Mouse (Mus musculus) retina, adult 2 months (tissue): ENCODE measurements at regions not wholly inside any gene's neighbourhood (a gene's known extent, or its start where the extent isn't known, plus 50 kb on each side); places are given as distances from the start of the nearest gene placed in this dataset.

Experiments
- DNase-seq: peaks from one replicate; pipeline ENCODE4 v3.0.0-alpha.2; 2012; ENCODE audit warnings: low read depth, low spot score

DNA sequence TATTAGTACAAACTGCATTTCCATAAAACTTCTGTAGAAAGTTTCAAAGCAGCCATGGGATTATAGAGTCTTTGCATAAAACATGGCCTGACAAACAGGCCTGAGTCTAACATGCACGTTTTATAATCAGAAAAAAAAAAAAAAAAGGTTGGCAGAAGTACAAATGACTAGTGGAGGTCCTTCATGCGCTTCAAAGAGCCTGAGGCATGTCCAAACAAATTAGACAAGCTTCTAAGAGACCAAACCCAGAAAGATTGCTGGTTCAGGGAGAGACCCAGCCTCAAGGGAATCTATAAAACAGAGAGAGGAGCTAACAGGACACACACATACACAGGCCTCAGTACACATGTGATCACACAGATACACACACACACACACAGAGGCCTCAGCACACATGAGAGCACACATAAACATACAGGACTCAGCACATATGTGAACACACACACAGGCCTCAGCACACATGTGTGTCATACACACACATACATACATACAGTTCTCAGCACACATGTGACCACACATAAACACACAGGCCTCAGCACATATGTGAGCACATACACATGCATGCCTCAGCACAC is 57.0 kb upstream of the Gnaq start:
- DNase-seq = no peak

DNA sequence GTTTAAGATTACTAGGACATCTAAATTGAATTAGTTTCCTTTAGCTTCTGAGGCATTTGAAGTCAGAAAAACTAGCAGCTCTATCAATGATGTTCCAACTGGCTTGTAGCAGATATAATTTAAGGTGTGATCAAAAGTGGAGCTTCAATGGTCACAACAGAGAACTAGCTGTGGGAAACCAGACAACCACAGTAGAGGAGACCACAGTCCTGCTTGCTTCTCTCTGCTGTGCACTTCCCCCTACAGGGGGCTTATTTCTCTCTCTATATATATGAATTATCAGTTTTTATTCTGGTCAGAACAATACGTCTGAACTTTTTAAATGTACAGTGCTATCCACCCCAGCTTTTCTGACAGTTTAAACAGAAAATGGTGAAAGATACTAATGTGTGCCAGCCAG is 57.6 kb upstream of the Gnaq start:
- no peak for DNase-seq

DNA sequence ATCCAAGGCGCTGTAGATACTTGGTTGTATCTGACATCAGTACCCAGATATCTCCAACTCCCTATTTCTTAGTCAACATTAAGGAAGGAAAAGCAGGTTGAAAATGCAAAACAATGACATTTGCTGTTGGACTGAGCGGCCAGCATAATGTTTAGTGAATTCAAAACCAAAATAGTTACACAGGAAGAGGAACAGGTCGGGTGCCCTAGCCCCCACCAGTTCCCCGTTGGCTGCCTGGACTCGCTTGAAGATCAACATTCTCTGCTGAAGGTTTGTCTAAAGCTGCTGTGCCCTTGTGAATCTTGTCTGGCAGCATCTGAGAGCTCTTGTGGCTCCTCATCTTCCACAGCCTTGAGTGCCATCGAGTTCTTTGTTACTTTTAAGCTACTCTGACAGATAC is 65.3 kb upstream of the Gnaq start:
- no peak for DNase-seq

DNA sequence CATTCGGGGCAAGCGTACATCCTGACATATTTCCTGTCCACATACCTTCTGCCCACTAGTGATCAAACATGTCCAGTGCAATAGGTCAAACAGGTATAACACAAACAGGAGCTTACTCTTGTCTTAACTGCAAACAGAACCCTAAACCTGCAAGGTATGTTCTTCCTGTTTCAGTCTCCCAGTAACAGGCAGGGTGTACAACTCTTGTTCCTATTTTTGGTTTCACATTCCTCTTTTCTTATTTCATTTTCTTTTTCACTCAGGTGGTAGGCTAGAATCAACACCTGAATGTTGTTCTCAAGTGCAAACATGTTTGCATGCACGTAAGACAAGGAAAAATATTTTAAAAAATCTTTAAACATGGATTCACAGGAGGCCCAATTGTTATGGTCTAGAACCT is 67.7 kb upstream of the Gnaq start:
- no peak for DNase-seq

DNA sequence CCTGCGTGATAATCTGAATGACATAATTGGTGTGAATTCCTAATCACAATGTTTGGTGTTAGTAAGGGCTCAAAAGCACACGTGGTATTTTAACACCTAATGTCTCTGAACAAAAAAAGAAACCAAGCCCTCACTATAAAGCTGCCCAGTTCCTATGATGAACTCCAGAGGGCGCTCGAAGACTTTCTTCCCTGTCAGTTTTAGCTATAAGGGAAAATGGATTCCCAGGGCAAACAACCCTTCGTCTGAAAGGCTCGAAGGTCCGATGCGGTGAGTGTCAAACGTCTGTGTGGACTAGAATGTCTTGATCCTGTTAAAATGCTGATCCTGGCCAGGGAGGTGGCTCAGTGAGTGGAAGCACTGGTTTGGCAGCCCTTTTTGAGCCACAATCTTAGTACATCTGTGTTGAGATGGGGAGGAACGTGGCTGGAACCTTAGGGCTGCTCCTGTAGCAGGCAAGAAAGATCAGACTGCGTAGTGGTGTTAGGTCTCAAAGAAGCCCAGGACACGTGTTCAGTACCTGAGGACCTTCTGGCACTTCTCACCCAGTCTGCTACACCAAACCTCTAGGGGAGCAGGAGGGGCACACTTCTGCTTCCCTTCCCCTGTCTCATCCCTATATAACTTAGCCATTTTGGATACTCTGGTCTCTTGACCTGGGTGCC is 68.6 kb upstream of the Gnaq start:
- peak; percentile 55 for DNase-seq

DNA sequence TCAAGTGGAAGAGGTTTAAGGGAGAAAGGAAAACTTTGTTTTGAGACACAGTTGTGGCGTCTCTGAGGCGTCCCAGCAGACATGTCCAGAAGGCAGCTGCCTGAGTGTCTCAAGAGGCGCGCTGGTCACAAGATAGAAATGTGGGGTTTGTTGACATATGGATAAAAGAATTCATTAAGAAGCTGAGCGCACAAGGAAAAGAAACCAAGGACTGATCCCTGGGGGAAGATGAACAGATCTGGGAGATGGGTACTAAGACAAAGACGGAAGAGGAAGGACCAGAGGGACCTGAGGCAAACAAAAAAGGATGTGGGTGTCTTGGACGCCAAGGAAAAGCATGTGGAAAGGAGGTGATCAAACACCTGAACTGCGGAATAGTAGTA is 69.1 kb upstream of the Gnaq start:
- no peak for DNase-seq

DNA sequence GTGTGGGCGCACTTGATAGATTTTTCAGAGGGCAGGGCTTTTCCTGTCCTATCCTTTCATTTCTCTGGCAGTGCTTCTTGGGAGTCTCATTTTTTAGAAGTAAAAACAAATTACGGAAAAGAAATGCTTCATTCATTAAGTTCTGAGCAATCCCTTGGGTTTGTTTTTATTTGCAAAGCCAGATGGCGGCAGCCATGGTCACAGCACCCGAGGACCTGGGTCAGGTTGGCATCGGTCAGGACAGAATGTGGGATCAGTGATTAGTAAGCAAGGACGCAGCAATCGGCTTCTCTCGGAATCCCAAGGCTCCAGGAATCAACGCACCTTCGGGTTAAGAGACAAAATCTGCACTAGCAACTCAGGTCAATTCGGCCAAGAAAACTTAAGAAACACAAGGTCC is 70.8 kb upstream of the Gnaq start:
- no peak for DNase-seq

DNA sequence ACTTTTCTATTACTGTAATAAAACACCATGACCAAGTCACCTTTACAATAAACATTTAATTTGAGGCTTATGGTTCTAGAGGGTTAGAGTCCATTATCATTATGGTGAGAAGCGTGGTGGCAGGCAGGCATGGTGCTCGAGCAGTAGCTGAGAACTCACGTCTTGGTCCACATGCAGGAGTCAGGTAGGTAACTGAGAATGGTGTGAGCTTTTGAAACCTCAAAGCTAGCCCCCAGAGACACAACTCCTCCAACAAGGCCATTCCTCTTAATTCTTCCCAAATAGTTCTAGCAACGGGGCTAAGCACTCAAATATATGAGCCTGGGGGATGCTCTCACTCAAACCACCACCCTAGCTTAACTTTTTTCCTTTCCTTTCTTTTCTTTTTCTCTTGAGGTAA is 73.6 kb upstream of the Gnaq start:
- no peak for DNase-seq

DNA sequence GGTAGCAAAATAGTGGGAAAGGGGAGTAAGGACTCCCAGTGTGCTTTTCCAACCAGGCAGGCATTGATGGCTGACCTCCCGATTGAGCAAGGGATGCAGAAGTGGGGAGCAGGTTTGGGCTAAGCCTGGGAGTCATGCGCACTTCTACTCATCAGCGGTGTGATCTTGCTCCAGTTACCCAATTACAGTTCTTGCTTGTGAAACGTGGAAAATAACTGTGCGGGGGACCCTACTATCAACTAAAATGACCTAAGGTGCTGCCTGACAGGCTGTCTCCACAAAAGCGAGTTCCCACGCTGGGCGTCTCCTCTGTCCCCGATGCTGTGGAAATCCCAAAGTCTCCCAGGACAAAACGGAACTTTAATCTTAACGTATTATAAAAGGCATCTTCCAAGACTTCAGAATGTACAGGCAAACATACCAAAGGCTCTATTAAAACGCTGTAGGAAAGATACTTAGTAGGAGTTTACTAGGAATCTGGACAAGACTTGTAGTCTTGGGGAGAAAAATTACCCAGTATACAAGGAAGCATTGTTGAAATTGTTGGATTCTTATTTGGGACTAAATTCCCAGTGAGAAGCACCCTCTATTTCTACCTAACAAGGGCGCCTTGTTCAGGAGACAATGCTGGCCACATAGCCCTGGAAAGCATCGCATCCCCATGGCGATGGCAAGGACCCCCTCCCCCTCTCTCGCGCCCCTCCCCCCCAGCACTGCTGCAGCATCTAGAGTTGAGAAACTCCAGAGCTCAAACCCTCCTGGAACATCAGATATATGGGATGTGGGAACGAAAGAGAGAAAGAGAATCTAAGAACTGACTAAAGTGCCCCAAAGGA is 65.6 kb upstream of the Cep78 start:
- DNase-seq = no peak

DNA sequence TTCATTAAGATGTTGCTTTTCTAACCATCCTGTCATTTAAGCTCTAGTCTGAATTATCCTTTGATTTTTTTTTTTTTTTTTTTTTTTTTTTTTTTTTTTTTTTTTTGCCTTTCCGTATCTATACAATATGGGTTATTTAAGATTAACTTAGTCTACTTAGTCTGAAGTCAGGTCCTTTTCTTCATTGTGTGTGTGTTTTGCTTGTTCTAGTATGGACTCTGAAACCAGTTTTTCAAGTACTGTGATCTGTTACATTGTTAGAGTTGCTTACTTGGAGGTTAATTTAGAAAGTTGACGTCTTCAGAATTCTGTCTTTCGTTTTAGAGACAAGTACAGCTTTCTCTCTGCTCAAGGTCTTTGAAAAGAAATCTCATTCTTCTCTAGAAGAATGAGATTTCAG is 64.9 kb upstream of the Cep78 start:
- DNase-seq = no peak

DNA sequence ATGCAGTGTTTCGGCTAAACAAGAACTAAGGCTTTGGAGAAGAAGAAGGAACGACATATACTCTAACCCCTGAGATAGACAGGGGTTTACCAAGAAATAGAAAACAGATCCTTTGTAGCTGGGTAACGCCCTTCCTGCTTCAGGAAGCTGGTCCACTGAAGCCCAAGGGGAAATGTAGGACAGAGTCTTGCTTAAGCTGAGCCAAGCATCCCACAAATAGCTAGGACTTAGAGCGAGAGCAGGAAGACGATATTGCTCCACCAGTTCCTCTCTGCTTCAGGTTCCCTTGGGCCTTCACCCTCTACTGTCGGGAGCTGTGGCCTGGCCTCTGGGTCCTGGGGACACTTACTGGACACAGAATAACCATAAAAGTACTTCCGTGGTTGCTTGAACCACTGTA is 62.2 kb upstream of the Cep78 start:
- no peak for DNase-seq

DNA sequence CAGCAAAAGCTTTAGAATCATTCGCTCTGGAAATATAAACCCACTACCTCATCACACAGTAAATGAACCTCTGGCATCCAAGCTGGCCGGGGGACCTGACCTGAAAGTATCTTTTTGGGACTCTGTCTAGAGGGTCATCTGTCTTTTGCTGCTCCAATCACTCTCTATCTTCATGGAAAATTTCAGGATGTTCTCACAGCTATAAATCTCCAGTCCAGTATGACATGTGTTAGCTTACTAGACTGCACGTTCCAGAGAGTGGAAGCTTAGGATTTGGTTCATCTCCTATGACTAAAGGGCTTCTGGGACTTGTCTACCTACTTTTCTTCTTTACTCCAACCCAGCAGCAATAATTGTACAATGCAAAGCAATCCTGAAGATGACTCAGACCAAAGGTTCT is 60.5 kb upstream of the Cep78 start:
- no peak for DNase-seq

DNA sequence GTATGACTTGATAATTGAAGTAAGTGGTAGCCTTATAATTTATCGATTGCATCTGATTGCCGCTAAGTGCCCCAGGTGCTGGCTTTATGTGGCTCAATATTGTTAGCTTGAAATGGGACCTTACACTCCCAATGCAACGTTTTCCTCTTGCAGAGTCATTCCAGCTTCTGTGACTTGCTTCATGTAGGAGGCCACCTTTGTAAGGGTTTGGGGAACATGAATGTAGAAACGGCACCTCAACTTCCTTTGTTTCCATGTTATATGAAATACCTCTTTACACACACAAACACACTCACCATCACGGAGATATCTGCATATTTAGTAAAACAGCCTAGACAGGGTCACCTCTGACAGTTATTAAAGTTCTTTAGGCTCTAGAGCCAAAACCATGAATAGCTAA is 59.4 kb upstream of the Cep78 start:
- DNase-seq = no peak

DNA sequence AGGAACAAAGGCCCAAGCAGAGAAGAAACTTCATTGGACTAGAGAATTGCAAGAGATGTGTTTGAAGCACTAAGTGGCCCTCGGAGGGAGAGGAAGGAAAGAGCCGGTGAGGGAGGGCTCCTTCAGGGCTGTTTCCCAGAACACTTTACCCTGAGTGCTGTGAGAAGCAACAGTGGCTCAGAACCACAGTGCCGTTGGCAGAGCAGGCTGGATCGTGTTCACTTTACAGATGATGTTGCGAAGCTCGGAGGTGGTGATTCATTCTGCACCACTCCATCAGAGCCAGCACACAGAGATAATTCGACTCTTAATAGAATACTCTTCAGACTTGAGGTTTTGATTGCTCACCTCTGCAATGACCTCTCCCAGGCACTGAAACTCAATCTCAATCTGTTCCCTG is 58.2 kb upstream of the Cep78 start:
- no peak for DNase-seq

DNA sequence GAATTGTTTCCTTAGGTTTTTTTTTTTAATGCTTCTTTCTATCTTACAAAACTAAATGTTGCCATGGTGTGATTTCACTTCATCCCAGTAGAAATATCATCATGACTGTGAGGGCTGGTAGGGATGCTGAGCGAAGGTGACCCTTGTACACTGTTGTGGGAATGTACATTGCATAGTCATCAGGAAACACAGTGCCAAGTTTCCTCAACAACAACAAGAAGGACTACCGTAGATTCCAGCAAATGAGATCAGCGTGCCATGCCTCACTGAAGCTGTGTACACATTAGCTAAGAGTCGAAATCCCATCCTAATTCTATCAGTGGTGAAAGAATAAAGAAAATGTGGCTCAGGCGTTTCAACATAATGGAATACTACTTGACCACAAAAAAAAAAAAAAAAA is 57.1 kb upstream of the Cep78 start:
- DNase-seq = no peak

DNA sequence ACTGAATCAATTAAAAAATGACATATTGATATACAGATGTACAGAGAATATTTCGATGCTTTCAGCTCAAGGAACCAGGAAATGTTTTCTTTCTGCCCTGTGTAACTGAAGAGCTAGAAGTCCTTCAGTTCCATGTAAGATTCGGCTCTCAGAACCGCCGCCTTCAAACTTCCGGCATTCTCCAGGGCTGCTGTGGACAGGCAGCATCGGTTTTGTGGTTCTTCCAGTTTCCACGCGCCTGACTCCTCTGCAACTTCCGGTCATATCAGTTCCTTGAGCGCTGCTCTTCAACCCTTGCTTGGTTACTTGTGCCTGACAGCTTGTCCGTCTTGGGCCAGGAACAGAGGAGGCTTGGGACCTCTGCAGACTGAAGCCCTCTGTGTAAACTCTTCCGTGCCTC is 53.0 kb upstream of the Cep78 start:
- no peak for DNase-seq
